Mouse (Mus musculus) spleen, adult 18-20 months (tissue): ENCODE measurements at regions not wholly inside any gene's neighbourhood (a gene's known extent, or its start where the extent isn't known, plus 50 kb on each side); places are given as distances from the start of the nearest gene placed in this dataset.

Experiments
- DNase-seq, 2 experiments: peaks; one replicate each; pipeline ENCODE4 v3.0.0; 2022; ENCODE audit warnings: mixed read lengths in 2 of 2

- no peak for DNase-seq
These were observed 240.7 kb downstream of the Rps15a start for GRCm38 (mm10) chr7:117875241-117875640.

GRCm38 (mm10) chr7:117859419-117859818 lies 256.6 kb downstream of the Rps15a start:
- no peak for DNase-seq

- DNase-seq: no peak
These were observed 260.0 kb downstream of the Rps15a start for GRCm38 (mm10) chr7:117855955-117856354.

- no peak for DNase-seq
These were observed 262.3 kb downstream of the Rps15a start for GRCm38 (mm10) chr7:117853716-117854115.

GRCm38 (mm10) chr7:117852866-117853265 lies 263.1 kb downstream of the Rps15a start:
- DNase-seq: no peak

- DNase-seq: no peak
These were observed 265.2 kb downstream of the Rps15a start for GRCm38 (mm10) chr7:117850822-117851221.

- DNase-seq: no peak
These were observed 269.9 kb downstream of the Rps15a start for GRCm38 (mm10) chr7:117846041-117846440.

- DNase-seq: no peak
These were observed 273.2 kb downstream of the Rps15a start for GRCm38 (mm10) chr7:117842780-117843179.

GRCm38 (mm10) chr7:117795035-117795434 lies 321.0 kb downstream of the Rps15a start:
- DNase-seq: no peak

GRCm38 (mm10) chr7:117793991-117794390 lies 322.0 kb downstream of the Rps15a start:
- no peak for DNase-seq

- DNase-seq: no peak
These were observed 323.5 kb downstream of the Rps15a start for GRCm38 (mm10) chr7:117792456-117792855.

GRCm38 (mm10) chr7:117778996-117779395 lies 337.0 kb downstream of the Rps15a start:
- DNase-seq: no peak

- no peak for DNase-seq
These were observed 338.1 kb downstream of the Rps15a start for GRCm38 (mm10) chr7:117777921-117778320.

- DNase-seq: no peak
These were observed 344.2 kb downstream of the Rps15a start for GRCm38 (mm10) chr7:117771836-117772235.

GRCm38 (mm10) chr7:117759506-117759905 lies 356.5 kb downstream of the Rps15a start:
- DNase-seq: no peak

- DNase-seq: no peak
These were observed 359.0 kb downstream of the Rps15a start for GRCm38 (mm10) chr7:117757033-117757432.

- no peak for DNase-seq
These were observed 360.2 kb downstream of the Rps15a start for GRCm38 (mm10) chr7:117755830-117756229.

- DNase-seq: no peak
These were observed 362.7 kb downstream of the Rps15a start for GRCm38 (mm10) chr7:117753296-117753695.

GRCm38 (mm10) chr7:117752302-117753185 lies 363.4 kb downstream of the Rps15a start:
- DNase-seq: no peak

- DNase-seq: no peak
These were observed 367.2 kb downstream of the Xylt1 start for GRCm38 (mm10) chr7:117747991-117748390.

GRCm38 (mm10) chr7:117746393-117746792 lies 365.6 kb downstream of the Xylt1 start:
- DNase-seq: no peak

GRCm38 (mm10) chr7:117739706-117740105 lies 358.9 kb downstream of the Xylt1 start:
- DNase-seq: no peak

- no peak for DNase-seq
These were observed 354.9 kb downstream of the Xylt1 start for GRCm38 (mm10) chr7:117735699-117736020.

GRCm38 (mm10) chr7:117734994-117735698 lies 354.4 kb downstream of the Xylt1 start:
- no peak for DNase-seq
